Mouse (Mus musculus) layer of hippocampus, adult 2 months (tissue): ENCODE measurements around the gene Exph5. TPM values are rescaled to one million over a fixed set of nuclear protein-coding genes. Genes with fewer than 3 reads are reported as not detected.
A peak's percentile ranks its signal among the peaks of the same experiment; 100 is the strongest.

ENCODE experiments used
- DNase-seq, 2 experiments: peaks; one replicate each; pipeline ENCODE4 v3.0.0; 2022; ENCODE audit warnings: low spot score in 2 of 2
- H3K27ac ChIP-seq: fragments of 200-600 bp; 2 replicates; pipeline ENCODE4 v1.8.1; 2022
- H3K4me3 ChIP-seq: fragments of 200-600 bp; 2 replicates; pipeline ENCODE4 v1.8.1; 2022; ENCODE audit warnings: mild to moderate bottlenecking
- CTCF ChIP-seq: fragments of 200-600 bp; conservative IDR thresholded peaks from 2 replicates; pipeline ENCODE4 v1.8.1; 2022; ENCODE audit warnings: antibody characterized with exemption, mild to moderate bottlenecking, moderate library complexity
- total RNA-seq, 2 experiments: library from RNA; stranded (reverse); gene quantifications; 2 replicates each; pipeline ENCODE4 v1.2.3; 2021

Gene Exph5
- total RNA-seq, 2 experiments from 2014 or later = 3.7 to 4.0 TPM

DNA sequence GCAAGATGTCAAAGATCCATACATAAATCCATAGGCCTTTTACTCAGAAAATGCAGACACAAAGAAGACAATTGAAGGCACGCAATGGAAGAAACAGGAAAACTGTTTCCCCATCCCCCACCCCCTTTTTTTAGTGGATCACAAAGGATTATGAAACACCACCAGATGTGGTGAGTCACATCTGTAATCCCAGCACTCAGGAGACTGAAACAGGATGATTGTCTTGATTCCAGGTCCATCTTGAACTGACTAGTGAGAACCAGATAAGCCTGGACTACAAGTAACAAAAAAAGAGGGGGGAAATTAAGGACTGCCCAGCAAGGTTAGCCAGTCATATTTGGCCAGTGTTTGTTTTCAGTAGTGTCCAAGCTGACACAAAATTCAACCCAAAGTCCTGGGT is 25.1 kb upstream of the Exph5 start:
- Histone ChIP-seq H3K27ac (no peak overlapping the region), H3K4me3 (no peak overlapping the region)
- TF ChIP-seq CTCF = no peak
- no peak for DNase-seq

DNA sequence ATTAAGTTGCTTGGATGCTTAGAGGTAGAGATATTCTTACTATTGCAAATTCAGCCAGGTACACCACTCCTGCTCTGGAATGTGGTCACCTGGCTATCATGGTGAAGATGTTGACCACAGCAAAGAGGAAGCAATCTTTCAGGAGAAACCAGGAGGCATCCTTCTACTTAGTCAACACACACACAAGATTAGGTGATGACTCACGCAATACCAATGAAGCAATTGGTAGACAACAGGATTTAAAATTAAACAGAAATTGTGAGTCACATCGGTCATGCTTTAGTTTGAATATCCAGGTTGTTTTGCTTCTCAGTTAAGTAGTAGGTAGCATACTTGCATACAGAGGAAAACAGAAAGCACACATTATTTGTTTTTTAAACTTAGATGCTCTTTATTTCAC is 22.5 kb upstream of the Exph5 start:
- no peak overlapping the region for H3K4me3 ChIP-seq
- no peak overlapping the region for H3K27ac ChIP-seq
- TF ChIP-seq CTCF = no peak
- no peak for DNase-seq

DNA sequence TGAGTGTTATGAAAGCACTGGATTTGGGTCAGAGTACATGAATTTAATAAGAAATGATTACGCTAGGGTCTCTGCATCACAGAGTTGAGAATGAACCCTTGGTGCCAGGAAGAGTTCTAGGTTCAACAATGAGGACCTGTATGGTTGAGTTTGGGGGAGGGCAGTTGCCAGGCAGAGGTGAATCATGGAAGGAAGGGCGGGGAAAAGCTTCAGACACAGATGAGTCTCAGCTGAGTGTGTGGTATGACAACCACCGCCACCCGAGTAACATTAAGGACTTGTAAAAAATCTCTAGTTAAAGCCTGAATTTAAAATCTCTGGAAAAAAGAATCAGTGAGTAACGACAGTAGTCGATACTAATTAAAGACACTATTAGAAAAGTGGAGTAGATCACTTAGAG is 14.7 kb upstream of the Exph5 start:
- no peak for TF ChIP-seq CTCF
- no peak overlapping the region for H3K4me3 ChIP-seq

DNA sequence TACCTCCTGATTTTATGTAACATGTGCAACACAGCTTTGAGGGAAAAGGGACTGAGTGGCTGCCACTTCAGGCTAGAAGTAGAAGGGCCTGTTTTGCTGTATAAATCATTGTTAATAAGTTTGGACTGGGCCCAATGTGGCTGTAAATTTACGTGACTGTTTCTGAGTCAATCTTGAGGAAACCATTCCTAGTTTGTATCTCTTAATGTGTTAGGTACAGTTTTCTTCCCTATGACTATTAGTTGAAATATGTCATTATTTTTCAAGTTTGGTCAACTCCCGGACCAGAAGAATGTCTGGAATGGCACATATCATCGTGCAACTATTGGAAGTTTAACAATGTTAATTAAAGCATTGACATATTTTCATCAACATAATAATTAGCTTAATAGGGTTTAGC is 11.5 kb upstream of the Exph5 start:
- DNase-seq = no peak
- Histone ChIP-seq H3K27ac (no peak overlapping the region), H3K4me3 (no peak overlapping the region)
- no peak for TF ChIP-seq CTCF

More for the DNA sequence above, 14.7 kb upstream of the Exph5 start:
- DNase-seq = no peak
- H3K27ac ChIP-seq = no peak overlapping the region

DNA sequence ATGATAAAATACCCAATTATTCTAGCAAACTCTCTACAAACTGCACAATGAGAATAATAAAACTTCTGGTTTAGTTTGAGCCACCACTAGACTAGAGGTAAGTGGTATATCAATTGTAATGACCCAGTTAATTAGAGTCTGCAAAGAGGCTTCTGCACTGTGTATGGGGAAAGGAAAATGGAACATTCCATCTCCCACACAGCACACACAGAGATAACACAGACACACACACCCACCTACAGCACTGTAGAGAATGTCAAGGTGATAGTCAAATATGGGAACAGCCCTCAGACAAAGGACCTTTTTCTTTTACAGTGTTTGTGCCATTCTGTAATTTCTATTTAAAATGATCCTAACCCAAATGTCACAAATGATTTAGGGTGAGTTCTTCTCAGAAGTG is 8.6 kb upstream of the Exph5 start:
- no peak for TF ChIP-seq CTCF
- no peak overlapping the region for H3K4me3 ChIP-seq
- DNase-seq = no peak
- H3K27ac ChIP-seq = no peak overlapping the region

DNA sequence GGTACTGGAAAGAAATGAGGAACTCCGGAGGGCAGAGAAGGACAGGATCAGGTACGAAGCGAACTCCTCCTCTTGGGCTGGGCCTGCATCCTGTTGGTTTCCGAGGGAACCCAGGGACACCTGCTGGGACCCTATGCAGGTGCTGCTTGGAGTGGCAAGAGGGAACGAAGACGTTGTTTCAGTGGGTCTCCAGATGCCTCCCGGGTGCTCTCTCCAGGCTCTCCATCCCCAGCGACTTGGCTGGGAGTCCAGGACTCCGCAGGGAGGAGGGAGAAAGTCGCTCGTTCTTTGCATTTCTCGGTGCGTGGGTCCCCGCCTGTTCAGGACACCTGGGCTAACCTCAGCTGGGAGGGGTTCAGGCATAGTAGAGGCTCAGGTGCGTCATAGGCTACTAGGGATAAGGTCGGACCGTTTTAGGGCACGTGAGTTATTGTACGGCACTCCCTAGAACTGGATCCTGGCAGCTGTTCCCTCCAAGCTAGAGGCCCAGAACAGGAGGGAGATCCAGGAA is 386 bp downstream of the Exph5 start:
- peak overlapping the region; percentile 39 for H3K4me3 ChIP-seq
- TF ChIP-seq CTCF = no peak
- DNase-seq = no peak
- H3K27ac ChIP-seq = no peak overlapping the region

DNA sequence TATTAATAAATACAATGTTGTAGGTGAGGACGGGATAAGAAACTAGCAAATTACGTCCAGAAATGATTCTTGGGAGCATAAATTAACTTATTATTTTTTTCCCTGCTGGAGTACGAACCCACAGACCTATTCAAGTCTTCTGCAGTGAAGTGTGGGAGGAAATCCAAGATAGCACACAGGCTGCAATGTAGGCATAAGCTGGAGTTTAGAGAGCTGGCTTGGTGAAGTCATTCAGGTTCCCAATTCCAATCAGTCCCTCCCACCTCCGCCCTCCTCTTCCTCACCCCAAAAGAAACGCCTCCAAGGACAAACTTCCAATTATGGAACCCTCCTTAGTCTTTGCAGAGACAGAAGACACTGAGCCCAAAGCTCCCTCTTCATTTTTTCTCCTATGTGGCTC is 945 bp downstream of the Exph5 start:
- H3K27ac ChIP-seq = no peak overlapping the region
- no peak for TF ChIP-seq CTCF
- peak overlapping the region; percentile 39 for H3K4me3 ChIP-seq
- DNase-seq = no peak

DNA sequence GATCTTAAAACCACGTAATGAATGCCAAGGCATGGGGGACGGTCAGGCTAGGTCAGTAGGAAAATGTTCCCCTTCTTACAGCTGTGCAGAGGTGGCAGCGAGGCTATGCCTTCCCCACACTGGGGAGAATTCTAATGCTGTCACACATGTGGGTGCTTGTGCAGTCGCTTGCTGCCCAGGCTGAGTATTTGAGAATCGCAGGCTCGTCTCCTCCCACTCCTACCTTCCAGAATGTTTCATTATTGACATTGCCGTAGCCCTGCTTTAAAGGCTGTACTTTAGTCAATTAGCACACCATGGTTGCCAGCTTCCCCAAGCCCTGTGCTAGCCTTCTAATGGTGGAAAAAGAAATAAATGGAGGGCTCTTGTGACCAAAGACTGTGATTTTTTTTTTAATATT is 6.4 kb downstream of the Exph5 start:
- TF ChIP-seq CTCF = no peak
- H3K4me3 ChIP-seq = no peak overlapping the region
- no peak for DNase-seq
- H3K27ac ChIP-seq = no peak overlapping the region

DNA sequence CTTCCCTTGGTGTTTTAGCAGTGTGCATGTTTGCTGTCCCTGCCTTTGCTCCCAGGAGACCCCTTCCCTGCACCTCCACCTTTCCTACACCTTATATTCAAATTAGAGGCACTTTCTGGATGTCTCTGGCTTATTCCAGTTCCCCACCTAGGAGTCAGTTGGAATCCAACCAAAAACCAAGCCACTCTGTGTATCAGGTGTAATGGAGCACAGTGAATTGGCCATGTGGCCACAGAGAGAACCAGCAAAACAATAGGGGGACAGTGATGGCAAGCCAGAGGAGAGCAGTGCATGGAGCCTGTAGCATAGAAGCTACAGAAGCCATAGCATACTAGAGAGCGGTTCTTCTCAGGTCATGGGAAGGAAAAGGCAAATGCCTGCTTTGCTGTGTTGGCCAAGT is 11.5 kb downstream of the Exph5 start:
- TF ChIP-seq CTCF = no peak
- DNase-seq = no peak
- Histone ChIP-seq H3K27ac (no peak overlapping the region), H3K4me3 (no peak overlapping the region)

DNA sequence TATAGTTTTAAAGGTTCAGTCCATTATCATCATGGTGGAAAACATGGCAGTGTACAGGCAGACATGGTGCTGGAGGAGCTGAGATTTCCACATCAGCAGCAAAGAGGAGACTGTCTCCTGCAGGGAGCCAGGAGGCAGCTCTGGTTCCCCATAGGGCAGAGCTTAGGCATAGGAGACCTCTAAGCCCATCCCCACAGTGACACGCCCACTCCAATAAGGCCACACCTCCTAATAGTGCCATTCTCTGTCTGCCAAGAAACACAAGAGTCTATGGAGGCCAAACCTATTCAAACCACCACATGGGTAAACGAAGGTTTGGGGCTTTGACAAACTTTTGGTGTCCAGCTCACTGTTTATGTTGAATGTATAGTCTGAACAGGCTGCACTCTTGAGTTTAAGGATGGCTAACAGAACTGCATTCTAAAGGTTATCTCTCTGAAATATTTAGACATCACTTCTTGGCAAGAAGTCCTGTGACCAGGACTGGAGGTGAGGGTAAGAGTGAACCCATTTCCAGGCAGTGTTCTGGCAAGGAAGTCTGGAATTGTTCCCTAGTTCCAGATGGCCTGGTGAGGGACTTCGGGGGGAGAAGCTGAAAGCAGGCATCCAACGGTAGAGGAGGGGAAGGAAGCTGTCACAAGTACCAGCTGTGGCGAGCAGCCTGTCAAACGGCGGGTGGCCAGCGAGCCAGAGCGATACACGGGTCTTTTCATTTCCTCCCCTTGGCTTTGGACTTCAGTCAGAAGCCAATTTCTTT is 19.6 kb downstream of the Exph5 start:
- H3K27ac ChIP-seq = no peak overlapping the region
- no peak for TF ChIP-seq CTCF
- DNase-seq = no peak
- H3K4me3 ChIP-seq = no peak overlapping the region

DNA sequence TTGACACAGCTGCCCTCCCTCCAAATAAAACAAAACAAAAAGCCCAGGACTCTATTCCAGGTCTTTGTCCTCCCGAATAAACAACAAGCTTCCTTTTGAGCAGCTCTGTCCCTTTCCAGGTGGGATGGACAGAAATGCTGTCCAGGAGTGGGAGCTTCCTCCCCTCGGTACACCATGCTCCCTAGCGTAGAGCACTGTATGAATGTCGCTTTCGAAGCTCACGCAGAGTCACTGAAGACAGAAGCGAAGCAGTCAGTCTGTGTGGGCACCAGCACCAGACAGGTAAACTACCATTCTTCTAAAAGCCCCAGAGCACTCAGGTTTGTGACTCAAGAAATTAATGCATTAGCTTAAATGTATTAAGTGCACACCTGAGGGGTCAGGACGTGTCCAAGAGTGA is 20.2 kb downstream of the Exph5 start:
- no peak overlapping the region for H3K27ac ChIP-seq
- no peak overlapping the region for H3K4me3 ChIP-seq
- no peak for DNase-seq
- TF ChIP-seq CTCF = no peak

DNA sequence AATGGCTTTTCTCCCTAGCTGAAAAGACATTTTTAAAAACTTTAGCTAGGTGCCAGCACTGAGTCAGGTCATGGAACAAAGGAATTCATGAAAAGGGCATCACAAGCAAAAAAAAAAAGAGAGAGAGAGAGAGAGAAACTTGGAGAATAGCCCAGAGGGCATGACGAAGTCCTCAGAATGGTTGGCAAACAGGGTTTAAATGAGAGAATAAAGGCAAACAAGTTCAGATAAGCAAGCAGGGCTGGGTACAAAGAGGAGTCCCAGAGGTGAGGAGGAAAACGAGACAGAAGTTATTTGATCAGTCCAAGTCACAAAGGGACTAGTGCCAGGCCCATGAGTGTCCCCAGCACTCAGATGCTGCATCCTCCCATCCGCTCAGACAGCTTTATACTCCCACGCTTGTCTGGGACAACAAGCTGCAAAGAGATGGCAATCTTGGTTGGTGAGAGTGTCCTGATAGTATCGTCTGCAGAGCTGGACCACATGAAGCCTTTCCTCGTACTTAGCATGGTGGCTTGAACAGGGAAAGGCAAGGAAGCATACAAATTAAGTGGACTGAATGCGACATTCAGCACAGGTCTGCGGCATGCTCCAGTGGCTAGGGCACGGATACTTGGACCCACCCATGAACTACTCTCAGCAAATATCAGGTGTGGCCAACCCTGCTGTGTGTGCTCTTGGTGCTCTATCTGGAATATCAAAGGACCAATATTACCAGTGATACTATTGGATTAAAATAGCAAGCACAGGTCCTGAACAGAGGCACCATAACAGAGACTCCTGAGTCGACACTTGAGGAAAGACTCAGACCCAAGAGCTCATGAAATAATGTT is 22.2 kb downstream of the Exph5 start:
- TF ChIP-seq CTCF = peak; percentile 43
- Histone ChIP-seq H3K27ac (no peak overlapping the region), H3K4me3 (no peak overlapping the region)
- no peak for DNase-seq

DNA sequence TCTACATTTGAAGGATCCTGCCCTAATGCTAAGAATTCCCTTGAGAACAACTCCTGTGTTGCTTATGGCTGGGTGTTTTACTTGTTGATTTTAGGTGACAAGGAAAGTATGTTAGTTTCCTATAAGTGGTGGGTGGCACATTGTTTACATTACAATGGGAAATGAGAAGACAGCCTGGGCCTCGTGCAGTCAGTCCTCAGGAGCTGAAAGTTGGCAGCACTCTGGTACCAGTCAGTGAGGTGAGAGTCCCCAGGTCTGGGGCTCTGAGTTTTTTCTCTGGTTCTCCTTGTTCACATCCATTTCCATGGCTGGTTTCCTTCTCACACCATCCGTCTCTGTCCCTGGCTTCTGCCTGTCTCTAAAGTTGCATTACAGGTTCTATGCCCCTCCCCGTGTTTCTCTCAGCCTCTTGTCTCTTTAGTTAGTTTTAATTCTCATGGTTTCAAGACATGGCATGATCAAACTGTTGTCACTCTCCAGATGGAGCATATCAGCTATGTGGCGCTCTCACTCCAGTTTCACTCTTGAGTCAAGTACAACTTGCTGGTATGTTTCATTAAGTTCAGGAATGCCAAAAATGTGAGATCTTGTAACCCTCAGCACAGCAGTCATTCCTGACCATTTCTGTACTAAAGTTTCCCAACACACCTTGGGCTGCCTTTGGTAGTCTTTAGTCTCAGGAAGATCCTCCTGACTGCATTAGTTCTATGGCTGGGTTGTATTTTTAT is 24.1 kb downstream of the Exph5 start:
- DNase-seq = no peak
- Histone ChIP-seq H3K27ac (no peak overlapping the region), H3K4me3 (no peak overlapping the region)
- no peak for TF ChIP-seq CTCF
